Mouse (Mus musculus): Measurements from ENCODE around the gene Ppil1.
"Not testable (repeated sequence)": the region's sequence is repeated elsewhere in the genome, so short reads cannot be mapped to it uniquely, and the experiment has no call there.

Gene Ppil1

GRCm38 (mm10) chr17:29282216-29282952 is 18.4 kb upstream of the Ppil1 start:
- DNase-seq (ENCODE audit: low spot score in 2 of 2): no peak

GRCm38 (mm10) chr17:29281541-29281940 is 17.6 kb upstream of the Ppil1 start:
- DNase-seq (ENCODE audit: low spot score in 2 of 2): no peak

- no peak for DNase-seq (ENCODE audit: low spot score in 2 of 2)
Observed at GRCm38 (mm10) chr17:29280422-29280821, 16.4 kb upstream of the Ppil1 start.

- DNase-seq (ENCODE audit: low spot score in 2 of 2): peak in 1 of 2 experiments; percentile 23
Observed at GRCm38 (mm10) chr17:29273889-29274288, 9.9 kb upstream of the Ppil1 start.

GRCm38 (mm10) chr17:29273156-29273555 is 9.2 kb upstream of the Ppil1 start:
- DNase-seq (ENCODE audit: low spot score in 2 of 2): no peak

GRCm38 (mm10) chr17:29270148-29270698 is 6.2 kb upstream of the Ppil1 start:
- no peak for DNase-seq (ENCODE audit: low spot score in 2 of 2)

- DNase-seq (ENCODE audit: low spot score in 2 of 2): no peak
Observed at GRCm38 (mm10) chr17:29269349-29269706, 5.3 kb upstream of the Ppil1 start.

- DNase-seq (ENCODE audit: low spot score in 2 of 2): peak; percentile 82 to 92
Observed at GRCm38 (mm10) chr17:29268682-29269348, 4.8 kb upstream of the Ppil1 start, which contains the start of gene BC004004. Gene BC004004 (plus strand): TSS chr17:29268788.

- peak; percentile 25 to 59 for DNase-seq (ENCODE audit: low spot score in 2 of 2)
Observed at GRCm38 (mm10) chr17:29267931-29268681, 4.1 kb upstream of the Ppil1 start.

- not testable (repeated sequence) for DNase-seq (ENCODE audit: low spot score in 2 of 2)
Observed at GRCm38 (mm10) chr17:29267040-29267439, 3.1 kb upstream of the Ppil1 start.

GRCm38 (mm10) chr17:29264760-29265159 is 774 bp upstream of the Ppil1 start:
- DNase-seq (ENCODE audit: low spot score in 2 of 2): no peak

GRCm38 (mm10) chr17:29263417-29263816 is 569 bp downstream of the Ppil1 start:
- DNase-seq (ENCODE audit: low spot score in 2 of 2): no peak

- DNase-seq (ENCODE audit: low spot score in 2 of 2): no peak
Observed at GRCm38 (mm10) chr17:29262259-29262649, 1.7 kb downstream of the Ppil1 start.

- DNase-seq (ENCODE audit: low spot score in 2 of 2): no peak
Observed at GRCm38 (mm10) chr17:29261603-29262258, 2.3 kb downstream of the Ppil1 start.

GRCm38 (mm10) chr17:29260501-29260900 is 3.5 kb downstream of the Ppil1 start:
- DNase-seq (ENCODE audit: low spot score in 2 of 2): no peak

- peak; percentile 57 to 59 for DNase-seq (ENCODE audit: low spot score in 2 of 2)
Observed at GRCm38 (mm10) chr17:29259489-29259888, 4.5 kb downstream of the Ppil1 start.

GRCm38 (mm10) chr17:29258921-29259320 is 5.1 kb downstream of the Ppil1 start:
- DNase-seq (ENCODE audit: low spot score in 2 of 2): no peak

- no peak for DNase-seq (ENCODE audit: low spot score in 2 of 2)
Observed at GRCm38 (mm10) chr17:29258025-29258558, 5.9 kb downstream of the Ppil1 start.

GRCm38 (mm10) chr17:29257001-29257511 is 6.9 kb downstream of the Ppil1 start:
- no peak for DNase-seq (ENCODE audit: low spot score in 2 of 2)

- no peak for DNase-seq (ENCODE audit: low spot score in 2 of 2)
Observed at GRCm38 (mm10) chr17:29256507-29256906, 7.5 kb downstream of the Ppil1 start.

GRCm38 (mm10) chr17:29254784-29255183 is 9.2 kb downstream of the Ppil1 start:
- DNase-seq (ENCODE audit: low spot score in 2 of 2): not testable (repeated sequence)

Measured in urinary bladder, adult 18-20 months (tissue).